In genomic region chr4:133910236-133911211, GRCm38 (mm10) we compare ENCODE assay signal across 8 mouse cellular contexts. TPM values are rescaled to one million over a fixed set of nuclear protein-coding genes. Genes with fewer than 3 reads are reported as not detected.
A peak's percentile ranks its signal among the peaks of the same experiment; 100 is the strongest.
DNase-seq lines count a peak whose midpoint lies in the region; ATAC-seq lines count a peak whose summit lies in the region.

No protein-coding gene starts in this region.

- DNase-seq in adrenal gland, adult 18-20 months (ENCODE audit: low spot score in 2 of 2): peak; percentile 95 to 97
- peak; percentile 97 for DNase-seq in embryo, embryonic 11 days
- DNase-seq in gastrocnemius, postnatal 25 days: peak; percentile 91
- DNase-seq in intestine, embryonic 14.5 days (ENCODE audit: low spot score): peak; percentile 100
- DNase-seq in left cerebral cortex, postnatal 14 days (ENCODE audit: low spot score in 2 of 2): peak; percentile 93 to 97
- peak; percentile 96 for DNase-seq in mesoderm, embryonic 11.5 days (ENCODE audit: low read depth, low spot score)
- DNase-seq in right cerebral cortex, postnatal 36 days (ENCODE audit: low spot score in 2 of 2): peak; percentile 90 to 93
- DNase-seq in yolk sac, embryonic 10.5 days (ENCODE audit: low spot score): peak; percentile 98

- intact Hi-C loops in left cerebral cortex, postnatal 14 days (cut with DNase I): loop anchor here (5.0 kb wide), 2 partner anchors 57 to 68 kb away; partner anchors contain the start of gene Hmgn2

- H3K27ac ChIP-seq in intestine, embryonic 14.5 days (ENCODE audit: low read depth): peak overlapping the region; percentile 94

- H3K4me3 ChIP-seq in intestine, embryonic 14.5 days (ENCODE audit: low read depth, low read length): peak overlapping the region; percentile 56

- no peaks in the 10 kb centered on the region for H3K36me3 ChIP-seq in intestine, embryonic 14.5 days (ENCODE audit: control insufficient read depth, insufficient read depth, low read length)

- peak overlapping the region; percentile 60 for H3K9ac ChIP-seq in intestine, embryonic 14.5 days (ENCODE audit: low read length)

- no peaks in the 10 kb centered on the region for H3K9me3 ChIP-seq in intestine, embryonic 14.5 days (ENCODE audit: control insufficient read depth, low read length)

- under 1% methylated on average over 57 of the region's 57 CpGs for WGBS in intestine, embryonic 14.5 days

- peak overlapping the region; percentile 74 for H3K4me2 ChIP-seq in intestine, embryonic 14.5 days (ENCODE audit: low read length)

- H3K27me3 ChIP-seq in intestine, embryonic 14.5 days (replicated peaks; ENCODE audit: control insufficient read depth, insufficient read depth, low read length): no peaks in the 10 kb centered on the region

- H3K4me1 ChIP-seq in intestine, embryonic 14.5 days (replicated peaks; ENCODE audit: control insufficient read depth, insufficient read depth, low read length): peaks cover 5% of the 10 kb centered on the region

- ATAC-seq in intestine, embryonic 14.5 days (replicated peaks; ENCODE audit: low FRiP score, low TSS enrichment, low read depth): peak; percentile 96

RNA-seq across cellular contexts. Expression of gene Rps6ka1, which starts 22.9 kb away (rescaled TPM):
- 10 to 100 TPM; 11.1 to 17.2 TPM for total RNA-seq in adrenal gland, adult 18-20 months (2021)
- total RNA-seq in gastrocnemius, postnatal 25 days (2021): 1 to 10 TPM; 4.0 to 4.3 TPM
- polyA plus RNA-seq in intestine, embryonic 14.5 days (2014; fragmentation: Nextera tagmentation; extraction: Ambion mirVana): 116 and 120 TPM in 2 replicates
- total RNA-seq in left cerebral cortex, postnatal 14 days (2021): 10 to 100 TPM; 12.7 TPM

RNA-seq across cellular contexts. Expression of gene Hmgn2, which starts 57.9 kb away (rescaled TPM):
- 100 to 1,000 TPM in 1 of 2 experiments, 10 to 100 TPM in 1; 79.3 to 181 TPM for total RNA-seq in adrenal gland, adult 18-20 months (2021)
- total RNA-seq in gastrocnemius, postnatal 25 days (2021): 10 to 100 TPM; 47.8 to 48.9 TPM
- polyA plus RNA-seq in intestine, embryonic 14.5 days (2014; fragmentation: Nextera tagmentation; extraction: Ambion mirVana): 2,568 and 2,768 TPM in 2 replicates
- total RNA-seq in left cerebral cortex, postnatal 14 days (2021): 100 to 1,000 TPM; 118 to 146 TPM

Comparison
In these comparisons a context has a peak if more than half of its experiments do, and no peak if none do; other contexts are left out.
1. Peak in every context shown above with its lines: DNase-seq, ATAC-seq, H3K4me3 ChIP-seq and H3K27ac ChIP-seq.